Mouse (Mus musculus): ENCODE data around the gene Foxl1. TPM values are rescaled to one million over a fixed set of nuclear protein-coding genes. Genes with fewer than 3 reads are reported as not detected.

Foxl1 gene
- polyA plus RNA-seq, 1 experiment: not detected

DNA sequence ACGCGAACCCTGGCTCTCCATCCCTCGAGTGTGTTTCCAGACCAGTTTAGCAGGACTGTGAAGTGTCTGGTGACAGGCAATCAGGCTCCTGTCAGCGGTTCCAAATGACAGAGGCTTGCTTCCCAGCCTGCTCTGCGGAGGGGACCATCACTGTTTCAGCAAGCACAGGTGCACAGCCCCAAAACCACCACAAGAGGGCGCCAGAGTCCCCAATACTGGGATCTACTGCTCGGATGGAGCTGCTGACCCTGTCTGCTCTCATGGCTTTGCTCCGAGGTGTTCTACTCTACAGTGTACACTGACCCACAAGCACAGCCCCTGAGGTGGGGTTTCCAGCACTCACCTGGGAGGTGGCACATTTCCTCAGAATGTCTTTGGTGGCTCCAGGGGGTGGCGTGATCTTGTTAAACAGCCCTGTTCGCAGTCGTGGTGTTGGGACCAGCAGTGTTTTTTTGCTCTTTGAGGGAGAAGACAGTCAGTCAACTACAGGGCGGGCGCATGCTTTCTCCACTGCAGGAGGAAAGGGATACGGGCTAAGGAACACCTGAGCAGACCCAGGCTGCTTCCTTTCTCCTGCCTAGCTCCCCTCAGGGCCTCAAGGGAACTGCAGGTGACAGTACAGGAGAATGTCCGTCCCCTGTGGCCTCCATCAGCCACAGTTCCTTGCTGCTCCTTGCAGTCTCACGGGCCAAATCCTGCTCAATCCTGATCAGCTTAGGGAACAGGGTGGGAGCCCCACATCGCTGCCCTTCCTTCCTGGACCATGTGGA, 23.5 kb upstream of the Foxl1 start:
- no peaks in the 10 kb centered on the region for H3K27me3 ChIP-seq (ENCODE audit: control insufficient read depth, insufficient read depth, low read length)
- TF ChIP-seq CTCF (IDR thresholded peaks at IDR 0.05; ENCODE audit: control insufficient read depth, insufficient read depth, insufficient replicate concordance, low read depth, low read length) (peak; percentile 96), POLR2A (IDR thresholded peaks at IDR 0.05; ENCODE audit: control insufficient read depth, low read depth, low read length) (no peak)
- H3K36me3 ChIP-seq (ENCODE audit: control insufficient read depth, insufficient read depth, low read length): no peaks in the 10 kb centered on the region
- H3K4me1 ChIP-seq (ENCODE audit: control insufficient read depth, insufficient read depth, low read length): peaks cover 9% of the 10 kb centered on the region
- no peak overlapping the region for H3K4me3 ChIP-seq (ENCODE audit: control insufficient read depth, low read depth, low read length)
- H3K27ac ChIP-seq (ENCODE audit: control insufficient read depth, insufficient read depth, low read depth, low read length): no peak overlapping the region

DNA sequence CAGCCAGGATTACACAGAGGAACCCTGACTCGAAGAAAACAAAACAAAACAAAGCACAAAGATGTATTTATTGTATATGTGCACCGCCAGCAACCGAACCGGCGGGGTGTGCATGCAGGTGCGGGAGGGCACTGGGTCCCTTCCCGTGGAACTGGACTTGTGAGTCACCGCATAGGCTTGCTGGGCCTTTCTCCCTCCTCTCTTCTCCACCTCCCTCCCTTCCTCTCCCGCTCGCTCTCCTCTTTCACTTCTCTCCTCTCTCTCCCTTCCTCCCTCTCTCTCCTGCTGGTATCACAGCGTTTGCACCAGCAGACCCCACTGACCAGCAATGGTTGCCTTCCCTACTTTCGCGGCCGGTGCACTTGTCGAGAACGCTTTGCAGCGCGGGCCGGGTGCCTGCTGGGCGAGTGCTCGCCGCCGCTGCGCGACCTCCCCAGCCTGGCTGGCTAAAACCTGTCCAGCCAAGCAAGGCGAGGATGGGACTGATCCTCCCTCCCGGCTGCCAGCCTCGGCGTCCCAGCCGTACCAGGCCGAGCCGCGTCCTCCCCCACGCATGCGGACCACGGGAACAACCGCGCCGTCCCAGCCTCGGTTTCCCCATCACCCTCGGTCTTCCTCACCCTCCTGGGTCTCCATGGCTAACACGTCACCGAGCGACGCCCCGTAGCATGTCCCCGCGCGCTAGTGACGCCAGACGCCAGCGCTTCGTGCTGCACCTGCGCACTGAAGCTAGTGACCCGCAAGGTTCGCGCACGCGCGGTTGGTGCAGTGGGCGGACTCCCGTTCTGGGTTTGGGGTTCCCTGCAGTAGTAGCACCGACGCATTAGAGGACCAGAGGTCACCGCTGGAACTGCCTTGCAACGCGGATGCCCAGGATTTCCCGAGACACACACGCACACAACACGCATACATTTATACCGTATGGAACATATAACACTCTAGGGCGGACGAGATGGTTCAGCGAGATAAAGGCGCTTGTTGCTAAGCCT, 19.8 kb upstream of the Foxl1 start, which contains the start of gene Mthfsd:
Mthfsd (minus strand) TSS at position 725 of the 989 bp plus-strand sequence.
- Histone ChIP-seq H3K36me3 (ENCODE audit: control insufficient read depth, insufficient read depth, low read length) (no peaks in the 10 kb centered on the region), H3K4me1 (ENCODE audit: control insufficient read depth, insufficient read depth, low read length) (peaks cover 9% of the 10 kb centered on the region), H3K4me3 (ENCODE audit: control insufficient read depth, low read depth, low read length) (peak within 1 kb of the TSS; percentile 97), H3K27me3 (ENCODE audit: control insufficient read depth, insufficient read depth, low read length) (no peaks in the 10 kb centered on the region), H3K27ac (ENCODE audit: control insufficient read depth, insufficient read depth, low read depth, low read length) (peak within 1 kb of the TSS; percentile 77)
- TF ChIP-seq CTCF (IDR thresholded peaks at IDR 0.05; ENCODE audit: control insufficient read depth, insufficient read depth, insufficient replicate concordance, low read depth, low read length) (no peak), POLR2A (IDR thresholded peaks at IDR 0.05; ENCODE audit: control insufficient read depth, low read depth, low read length) (peak; percentile 60; the same call in 1 of the 2 replicates)

DNA sequence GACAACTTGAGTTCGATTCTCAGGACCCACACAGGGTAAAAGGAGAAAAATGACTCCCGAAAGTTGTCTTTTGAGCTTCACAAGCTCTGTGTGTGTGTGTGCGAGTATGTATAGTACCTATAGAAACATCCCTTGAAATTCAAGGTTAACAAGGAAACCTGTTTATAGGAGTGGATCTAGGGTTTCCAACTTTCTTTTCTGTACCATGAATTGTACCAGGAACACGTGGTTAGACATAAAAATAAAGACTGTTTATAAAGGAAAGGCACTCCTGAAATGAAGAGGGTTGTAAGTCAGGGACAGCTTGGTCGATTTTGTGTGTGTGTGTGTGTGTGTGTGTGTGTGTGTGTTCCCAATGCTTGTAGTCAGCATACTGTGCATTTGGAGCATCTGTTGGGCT, 19.1 kb upstream of the Foxl1 start:
- TF ChIP-seq POLR2A (IDR thresholded peaks at IDR 0.05; ENCODE audit: control insufficient read depth, low read depth, low read length): no peak
- no peak for TF ChIP-seq CTCF (IDR thresholded peaks at IDR 0.05; ENCODE audit: control insufficient read depth, insufficient read depth, insufficient replicate concordance, low read depth, low read length)
- H3K27ac ChIP-seq (ENCODE audit: control insufficient read depth, insufficient read depth, low read depth, low read length): no peak overlapping the region
- no peaks in the 10 kb centered on the region for H3K27me3 ChIP-seq (ENCODE audit: control insufficient read depth, insufficient read depth, low read length)
- H3K4me3 ChIP-seq (ENCODE audit: control insufficient read depth, low read depth, low read length): peak overlapping the region; percentile 97
- H3K36me3 ChIP-seq (ENCODE audit: control insufficient read depth, insufficient read depth, low read length): no peaks in the 10 kb centered on the region
- H3K4me1 ChIP-seq (ENCODE audit: control insufficient read depth, insufficient read depth, low read length): peaks cover 9% of the 10 kb centered on the region

DNA sequence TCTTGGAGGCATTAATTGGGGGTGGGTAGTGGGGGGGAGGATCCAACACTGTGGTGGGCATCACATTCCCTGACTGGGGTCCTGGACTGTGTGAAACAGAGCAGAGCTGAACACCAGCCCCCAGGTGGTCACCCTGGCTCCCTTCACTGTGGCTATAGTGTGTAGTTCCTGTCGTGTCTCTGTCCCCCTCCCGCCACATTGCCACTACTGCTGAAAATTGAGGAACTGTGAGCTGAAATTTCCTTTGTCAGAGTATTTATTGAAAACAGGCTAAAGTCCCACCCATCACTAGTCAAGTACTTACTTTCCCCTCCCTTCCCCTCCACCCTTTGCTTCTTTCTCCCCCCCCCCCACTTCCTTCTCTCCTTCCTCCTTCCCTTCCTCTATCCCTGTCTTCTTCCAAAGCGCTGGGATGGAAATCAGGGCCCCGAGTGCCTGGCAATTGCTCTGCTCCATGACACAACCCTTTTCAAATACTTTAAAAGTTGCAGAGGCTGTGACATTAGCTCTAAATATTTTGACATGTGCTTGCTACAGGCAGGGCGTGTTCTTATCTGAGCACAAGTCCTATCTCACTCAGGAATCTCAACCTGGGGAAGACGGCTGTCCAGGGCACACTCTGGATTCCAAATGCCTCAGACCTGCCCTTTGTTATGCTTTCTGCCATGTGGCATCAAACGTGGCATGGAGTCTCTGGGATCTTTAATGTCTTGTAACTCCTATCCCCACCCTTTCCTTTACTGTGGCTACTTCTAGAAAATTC, 16.4 kb upstream of the Foxl1 start:
- peaks cover 14% of the 10 kb centered on the region for H3K4me1 ChIP-seq (ENCODE audit: control insufficient read depth, insufficient read depth, low read length)
- H3K4me3 ChIP-seq (ENCODE audit: control insufficient read depth, low read depth, low read length): no peak overlapping the region
- H3K27me3 ChIP-seq (ENCODE audit: control insufficient read depth, insufficient read depth, low read length): peaks cover 5% of the 10 kb centered on the region
- TF ChIP-seq CTCF (IDR thresholded peaks at IDR 0.05; ENCODE audit: control insufficient read depth, insufficient read depth, insufficient replicate concordance, low read depth, low read length) (no peak), POLR2A (IDR thresholded peaks at IDR 0.05; ENCODE audit: control insufficient read depth, low read depth, low read length) (no peak)
- no peak overlapping the region for H3K27ac ChIP-seq (ENCODE audit: control insufficient read depth, insufficient read depth, low read depth, low read length)
- H3K36me3 ChIP-seq (ENCODE audit: control insufficient read depth, insufficient read depth, low read length): no peaks in the 10 kb centered on the region

DNA sequence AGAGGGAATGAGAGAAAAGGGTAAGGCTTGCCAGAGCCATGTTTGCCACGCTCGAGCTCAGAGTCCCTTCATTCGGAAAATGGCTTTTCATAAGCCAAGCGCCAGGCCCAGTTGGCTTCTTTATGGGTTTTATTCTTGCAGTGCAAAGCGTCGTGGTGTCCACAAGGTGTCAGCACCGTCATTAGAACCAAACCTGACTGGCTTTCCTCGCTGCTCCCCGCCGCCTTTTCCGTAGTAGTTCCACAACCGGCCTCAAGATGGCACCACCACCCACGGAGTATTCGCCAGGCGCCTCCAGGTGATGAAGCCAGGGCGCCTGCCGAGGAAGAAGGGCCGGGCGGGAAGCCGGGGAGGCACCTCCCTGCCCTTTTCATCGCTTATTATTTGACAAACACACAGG, 14.5 kb upstream of the Foxl1 start:
- H3K4me3 ChIP-seq (ENCODE audit: control insufficient read depth, low read depth, low read length): no peak overlapping the region
- peaks cover 6% of the 10 kb centered on the region for H3K27me3 ChIP-seq (ENCODE audit: control insufficient read depth, insufficient read depth, low read length)
- H3K27ac ChIP-seq (ENCODE audit: control insufficient read depth, insufficient read depth, low read depth, low read length): no peak overlapping the region
- no peak for TF ChIP-seq POLR2A (IDR thresholded peaks at IDR 0.05; ENCODE audit: control insufficient read depth, low read depth, low read length)
- peak; percentile 91 for TF ChIP-seq CTCF (IDR thresholded peaks at IDR 0.05; ENCODE audit: control insufficient read depth, insufficient read depth, insufficient replicate concordance, low read depth, low read length)
- H3K4me1 ChIP-seq (ENCODE audit: control insufficient read depth, insufficient read depth, low read length): peaks cover 12% of the 10 kb centered on the region
- H3K36me3 ChIP-seq (ENCODE audit: control insufficient read depth, insufficient read depth, low read length): no peaks in the 10 kb centered on the region

DNA sequence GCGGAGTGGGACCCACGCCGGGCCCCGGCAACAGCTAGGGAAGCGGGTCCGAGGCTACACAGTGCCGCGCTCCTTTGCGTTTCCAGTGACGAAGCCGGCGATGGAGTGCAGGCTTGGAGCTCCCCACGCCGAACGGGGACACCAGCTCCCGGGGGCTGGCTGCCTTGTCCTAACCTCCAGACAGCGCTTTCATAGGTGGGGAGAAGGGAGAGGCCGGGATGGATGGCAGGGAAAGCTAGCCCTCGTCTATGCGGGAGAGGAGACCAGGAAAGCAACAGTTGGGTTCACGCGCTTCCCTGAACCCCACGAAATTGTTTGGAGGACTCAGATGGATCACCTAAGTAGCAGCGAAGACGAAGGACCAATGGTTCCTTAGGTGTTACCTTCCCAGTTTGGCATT, 12.6 kb upstream of the Foxl1 start:
- H3K36me3 ChIP-seq (ENCODE audit: control insufficient read depth, insufficient read depth, low read length): no peaks in the 10 kb centered on the region
- H3K27me3 ChIP-seq (ENCODE audit: control insufficient read depth, insufficient read depth, low read length): peaks cover 6% of the 10 kb centered on the region
- no peak overlapping the region for H3K27ac ChIP-seq (ENCODE audit: control insufficient read depth, insufficient read depth, low read depth, low read length)
- no peak overlapping the region for H3K4me3 ChIP-seq (ENCODE audit: control insufficient read depth, low read depth, low read length)
- TF ChIP-seq CTCF (IDR thresholded peaks at IDR 0.05; ENCODE audit: control insufficient read depth, insufficient read depth, insufficient replicate concordance, low read depth, low read length) (no peak), POLR2A (IDR thresholded peaks at IDR 0.05; ENCODE audit: control insufficient read depth, low read depth, low read length) (no peak)
- H3K4me1 ChIP-seq (ENCODE audit: control insufficient read depth, insufficient read depth, low read length): peaks cover 10% of the 10 kb centered on the region

All from testis, adult 2 months (tissue).